Mouse (Mus musculus) cortical plate, adult 2 months (tissue): ENCODE measurements around the gene Ybey. TPM values are rescaled to one million over a fixed set of nuclear protein-coding genes. Genes with fewer than 3 reads are reported as not detected.

Experiments used
- H3K27ac ChIP-seq: fragments of 200-500 bp; 2 replicates; pipeline ENCODE4 v1.5.1; 2012; ENCODE audit warnings: low read length, control low read depth, inconsistent platforms; ENCODE audit not compliant: insufficient read depth
- H3K4me1 ChIP-seq: fragments of 200-500 bp; 2 replicates; pipeline ENCODE4 v1.6.1; 2011; ENCODE audit warnings: low read length; ENCODE audit not compliant: control insufficient read depth, insufficient read depth
- H3K4me3 ChIP-seq: fragments of 200-500 bp; 2 replicates; pipeline ENCODE4 v1.5.1; 2011; ENCODE audit warnings: mild to moderate bottlenecking, low read length, control low read depth; ENCODE audit not compliant: insufficient read depth
- CTCF ChIP-seq: fragments of 200-500 bp; IDR thresholded peaks from 2 replicates; pipeline ENCODE4 v1.5.1; 2011; ENCODE audit warnings: mild to moderate bottlenecking, control low read depth, low read length; ENCODE audit not compliant: insufficient read depth; ENCODE audit errors: extremely low read depth
- POLR2A ChIP-seq: fragments of 200-500 bp; IDR thresholded peaks from 2 replicates; pipeline ENCODE4 v1.6.1; 2011; ENCODE audit warnings: mild to moderate bottlenecking, low read length, control low read depth; ENCODE audit not compliant: insufficient read depth; ENCODE audit errors: extremely low read depth
- polyA plus RNA-seq: library from polyadenylated mRNA; depleted of rRNA; stranded (reverse); fragments of >200 nt; gene quantifications from 2 replicates; pipeline ENCODE4 v1.2.3, GENCODE M21; 2012

Gene Ybey
- polyA plus RNA-seq, 1 experiment, result 3.8 TPM

DNA sequence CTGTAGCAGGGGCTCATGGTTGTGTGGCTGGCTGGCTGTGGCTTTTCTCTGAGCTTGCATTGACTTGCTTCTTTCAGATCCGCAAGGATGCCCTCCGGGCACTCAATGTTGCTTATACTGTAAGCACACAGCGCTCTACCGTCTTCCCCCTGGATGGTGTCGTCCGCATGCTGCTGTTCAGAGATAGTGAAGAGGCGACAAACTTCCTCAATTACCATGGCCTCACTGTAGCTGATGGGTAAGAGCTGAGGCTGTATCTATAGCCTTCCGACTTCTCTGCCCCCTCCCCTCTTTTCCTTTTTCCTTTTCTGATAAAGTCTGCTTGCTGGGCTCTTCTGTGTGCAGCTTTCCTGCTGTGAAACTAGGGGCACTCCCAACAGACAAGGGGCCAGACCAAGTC lies 19.4 kb upstream of the Ybey start:
- TF ChIP-seq POLR2A (no peak), CTCF (no peak)
- Histone ChIP-seq H3K27ac (no peak overlapping the region), H3K4me3 (no peak overlapping the region), H3K4me1 (no peaks in the 10 kb centered on the region)

GRCm38 (mm10) chr10:76486302-76486701 lies 17.4 kb upstream of the Ybey start:
- H3K4me1 ChIP-seq, result no peaks in the 10 kb centered on the region
- no peak overlapping the region for H3K4me3 ChIP-seq
- H3K27ac ChIP-seq, result no peak overlapping the region
- no peak for TF ChIP-seq POLR2A
- TF ChIP-seq CTCF, result no peak

- Histone ChIP-seq H3K4me1 (no peaks in the 10 kb centered on the region), H3K27ac (no peak overlapping the region), H3K4me3 (no peak overlapping the region)
- TF ChIP-seq POLR2A (no peak), CTCF (no peak)
Observed at GRCm38 (mm10) chr10:76481480-76481879, 12.6 kb upstream of the Ybey start.

GRCm38 (mm10) chr10:76480851-76481250 lies 11.9 kb upstream of the Ybey start:
- no peak overlapping the region for H3K4me3 ChIP-seq
- no peak overlapping the region for H3K27ac ChIP-seq
- no peaks in the 10 kb centered on the region for H3K4me1 ChIP-seq
- TF ChIP-seq CTCF (no peak), POLR2A (no peak)

GRCm38 (mm10) chr10:76473759-76474158 lies 4.8 kb upstream of the Ybey start:
- TF ChIP-seq CTCF (no peak), POLR2A (no peak)
- peaks cover 4% of the 10 kb centered on the region; the same call in 1 of the 2 replicates for H3K4me1 ChIP-seq

DNA sequence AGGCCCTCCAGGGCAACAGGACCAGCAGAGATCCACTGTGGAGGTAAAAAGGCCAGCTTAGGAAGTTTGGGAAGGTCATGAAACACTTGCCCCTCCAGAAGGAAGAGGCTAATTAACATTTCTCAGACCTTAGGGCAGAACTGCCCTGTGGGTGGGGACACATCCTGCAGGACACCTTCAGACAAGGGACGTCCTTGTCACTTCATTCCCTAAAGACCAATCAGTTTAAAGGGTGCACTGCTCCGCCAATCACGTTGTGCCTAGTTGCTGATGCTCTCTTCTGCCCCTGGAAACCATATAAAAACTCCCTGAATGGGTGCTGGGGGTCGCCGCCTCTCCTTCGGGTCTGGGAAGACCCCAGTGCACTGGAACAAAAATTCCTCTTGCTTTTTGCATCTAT lies 6.2 kb downstream of the Ybey start:
- TF ChIP-seq POLR2A (no peak), CTCF (no peak)
- no peak overlapping the region for H3K27ac ChIP-seq
- no peak overlapping the region for H3K4me3 ChIP-seq
- H3K4me1 ChIP-seq, result peaks cover 1% of the 10 kb centered on the region; the same call in 1 of the 2 replicates

More at GRCm38 (mm10) chr10:76473759-76474158, 4.8 kb upstream of the Ybey start:
- H3K4me3 ChIP-seq, result no peak overlapping the region
- H3K27ac ChIP-seq, result no peak overlapping the region

DNA sequence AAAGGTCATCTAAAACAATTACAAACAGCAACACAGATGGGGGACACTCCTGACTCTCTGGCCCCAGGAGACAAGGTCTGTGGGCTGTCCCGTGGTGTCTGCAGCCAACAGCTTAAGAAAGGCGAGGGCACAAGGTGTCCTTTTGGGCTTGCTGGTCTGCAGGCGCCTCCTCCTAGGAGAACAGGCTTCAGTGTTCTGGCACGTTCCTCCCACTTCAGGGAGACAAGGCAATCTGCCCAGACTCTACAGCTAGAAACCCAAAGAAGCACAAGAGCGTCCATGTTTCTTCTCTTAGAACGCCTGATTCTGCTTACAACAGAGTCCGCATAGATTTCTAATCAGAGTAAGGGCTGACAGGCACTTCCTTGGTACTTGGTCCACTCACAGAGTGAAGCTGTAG lies 6.6 kb downstream of the Ybey start:
- peaks cover 1% of the 10 kb centered on the region; the same call in 1 of the 2 replicates for H3K4me1 ChIP-seq
- no peak overlapping the region for H3K27ac ChIP-seq
- H3K4me3 ChIP-seq, result no peak overlapping the region
- TF ChIP-seq POLR2A, result no peak
- no peak for TF ChIP-seq CTCF

DNA sequence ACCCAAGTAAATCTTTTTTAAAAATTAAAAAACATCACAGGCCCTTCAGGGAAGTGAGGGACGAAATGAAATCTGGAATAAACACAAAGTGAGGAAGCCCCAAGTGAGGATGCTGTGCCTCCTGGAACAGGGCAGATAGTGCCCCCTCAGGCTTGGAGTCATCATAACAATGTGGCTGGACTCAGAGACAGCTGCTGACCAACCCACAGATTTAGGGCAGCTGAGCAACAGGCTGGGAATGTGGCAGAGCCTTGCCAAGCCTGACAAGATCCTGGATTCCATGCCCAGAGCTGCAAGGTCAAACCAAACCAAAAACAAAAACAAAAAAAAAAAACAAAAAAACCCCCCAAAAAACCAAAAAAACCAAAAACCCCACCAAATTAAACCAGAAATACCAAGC lies 7.7 kb downstream of the Ybey start:
- TF ChIP-seq CTCF, result no peak
- no peak for TF ChIP-seq POLR2A
- H3K4me1 ChIP-seq, result peaks cover 1% of the 10 kb centered on the region; the same call in 1 of the 2 replicates
- no peak overlapping the region for H3K27ac ChIP-seq

DNA sequence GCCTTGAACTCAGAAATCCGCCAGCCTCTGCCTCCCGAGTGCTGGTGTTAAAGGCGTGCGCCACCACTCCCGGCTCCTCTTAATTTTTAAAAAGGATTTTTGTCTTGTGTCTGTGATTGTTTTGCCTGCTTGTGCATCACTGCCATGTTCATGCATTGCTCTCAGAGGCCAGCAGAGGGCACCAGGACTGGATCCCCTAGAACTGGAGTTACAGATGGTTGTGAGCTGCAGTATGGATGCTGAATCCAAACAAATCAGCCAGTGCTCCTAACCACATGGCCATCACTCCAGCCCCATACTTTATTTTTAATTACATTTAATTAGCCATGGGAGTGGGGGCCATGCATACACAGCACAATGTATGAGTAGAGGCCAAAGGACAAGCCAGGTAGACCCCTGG lies 13.6 kb downstream of the Ybey start:
- no peak overlapping the region for H3K27ac ChIP-seq
- no peak overlapping the region for H3K4me3 ChIP-seq
- H3K4me1 ChIP-seq, result no peaks in the 10 kb centered on the region
- TF ChIP-seq POLR2A (no peak), CTCF (peak; percentile 69)

More for the DNA sequence above, 7.7 kb downstream of the Ybey start:
- H3K4me3 ChIP-seq, result no peak overlapping the region

DNA sequence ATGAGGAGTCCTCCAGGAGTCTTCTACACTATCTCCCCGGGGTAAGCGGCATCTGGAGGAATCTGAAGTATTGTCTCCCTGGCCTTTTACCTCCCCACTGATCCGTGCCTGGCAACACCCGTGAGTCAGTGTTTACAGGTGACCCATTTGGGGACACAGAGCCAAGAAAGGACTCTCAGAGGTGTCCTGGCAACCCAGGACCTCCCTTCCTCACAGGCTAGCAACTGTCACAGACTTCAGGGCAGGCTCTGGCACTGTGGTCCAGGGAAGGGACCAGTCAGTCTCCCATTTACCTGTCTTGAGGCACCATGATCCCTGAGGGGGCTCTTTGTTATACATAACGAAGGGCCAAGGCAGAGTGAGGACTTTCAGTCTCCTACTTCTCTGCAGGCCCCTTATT lies 20.1 kb downstream of the Ybey start, which contains the start of gene 2610028H24Rik:
Gene 2610028H24Rik, plus strand, starts transcription at position 231 of the 400 bp plus-strand sequence.
- no peak within 1 kb of the TSS for H3K27ac ChIP-seq
- H3K4me1 ChIP-seq, result no peaks in the 10 kb centered on the region
- H3K4me3 ChIP-seq, result no peak within 1 kb of the TSS
- TF ChIP-seq CTCF (no peak), POLR2A (no peak)
